Mouse (Mus musculus) heart, postnatal 0 days (tissue): Measurements from ENCODE around the gene Retreg3.

ENCODE experiments used
- CTCF ChIP-seq: IDR thresholded peaks from 2 replicates; pipeline ENCODE4 v1.5.1; 2016; ENCODE audit warnings: antibody characterized with exemption, control low read depth, low read depth
- EP300 ChIP-seq: IDR thresholded peaks from 2 replicates; pipeline ENCODE4 v1.6.1; 2016; ENCODE audit warnings: antibody characterized with exemption, low read depth

DNA sequence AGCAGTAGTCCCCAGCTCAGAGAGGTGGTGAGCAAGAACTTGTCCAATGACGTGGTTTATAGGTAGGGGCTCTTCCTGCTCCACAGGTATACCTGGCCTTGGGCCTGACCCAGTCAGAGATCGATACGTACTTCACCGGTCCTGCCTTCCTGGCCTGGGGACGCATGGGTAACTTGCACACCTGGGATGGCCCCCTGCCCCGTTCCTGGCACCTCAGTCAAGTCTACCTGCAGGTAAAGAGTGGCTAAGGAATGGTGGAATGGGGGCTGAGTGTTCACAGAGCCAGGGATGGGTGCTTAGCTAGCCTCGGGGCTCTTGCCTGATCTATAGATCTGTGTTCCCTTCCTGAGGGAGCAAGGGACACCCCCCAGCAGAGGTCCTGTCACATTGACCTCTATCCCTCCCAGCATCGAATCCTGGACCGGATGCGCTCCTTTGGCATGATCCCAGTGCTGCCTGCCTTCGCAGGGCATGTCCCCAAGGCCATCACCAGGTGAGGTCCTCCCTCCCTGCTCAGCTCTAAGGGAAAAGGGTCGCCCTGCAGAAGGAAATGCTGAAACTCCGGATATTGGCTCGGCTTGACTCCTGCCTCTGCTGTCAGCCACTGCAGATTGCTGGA lies 47.8 kb downstream of the Retreg3 start:
- TF ChIP-seq EP300: no peak
- no peak for TF ChIP-seq CTCF
